Comparison of ENCODE assay signal across 9 mouse cellular contexts in genomic region chr10:81704531-81705301, GRCm38 (mm10). TPM values are rescaled to one million over a fixed set of nuclear protein-coding genes. Genes with fewer than 3 reads are reported as not detected.
DNase-seq lines count a peak whose midpoint lies in the region; ATAC-seq and TF ChIP-seq lines count a peak whose summit lies in the region.
"Not testable (repeated sequence)": the region's sequence is repeated elsewhere in the genome, so short reads cannot be mapped to it uniquely, and the experiment has no call there.
"Had no signal": no experiment of that assay in that cellular context is flagged by ENCODE, and none has a peak within 500 bp of the region (broad histone marks: within the 10 kb centered on the region; RNA-seq: fewer than 3 reads in every experiment).

Gene Zfp433 (plus strand): TSS chr10:81704825.

- not testable (repeated sequence) for H3K4me1 ChIP-seq in ES-Bruce4 (ENCODE audit: control insufficient read depth, insufficient read depth, low read length); heart, embryonic 11.5 days (ENCODE audit: control insufficient read depth, insufficient read depth, low read length); hindbrain, embryonic 15.5 days (replicated peaks); liver, embryonic 13.5 days (replicated peaks); midbrain, embryonic 11.5 days (ENCODE audit: control insufficient read depth, insufficient read depth, low read length); neural tube, embryonic 15.5 days

- not testable (repeated sequence) for H3K9me3 ChIP-seq in ES-Bruce4 (replicated peaks; ENCODE audit: control insufficient read depth, insufficient read depth, low read length, poor library complexity, severe bottlenecking); heart, embryonic 11.5 days (replicated peaks; ENCODE audit: control insufficient read depth, low read length); hindbrain, embryonic 15.5 days; liver, embryonic 13.5 days (replicated peaks); midbrain, embryonic 11.5 days (ENCODE audit: control insufficient read depth, low read length); neural tube, embryonic 15.5 days (replicated peaks)

- H3K4me3 ChIP-seq in ES-Bruce4 (ENCODE audit: low read depth, low read length); heart, embryonic 11.5 days (ENCODE audit: low read depth, low read length); hindbrain, embryonic 15.5 days; liver, embryonic 13.5 days (replicated peaks); midbrain, embryonic 11.5 days (ENCODE audit: low read depth, low read length); neural tube, embryonic 15.5 days (replicated peaks): not testable (repeated sequence)

- ATAC-seq in erythroblast, adult 5-6 weeks (replicated peaks; ENCODE audit: low FRiP score, poor library complexity, severe bottlenecking), result peak; percentile 99
- ATAC-seq in heart, embryonic 11.5 days (replicated peaks; ENCODE audit: insufficient number of reproducible peaks, low FRiP score, low TSS enrichment), result peak; percentile 100
- peak; percentile 100 for ATAC-seq in hindbrain, embryonic 15.5 days (ENCODE audit: low FRiP score, low read depth)
- ATAC-seq in liver, embryonic 13.5 days (ENCODE audit: low read depth), result peak; percentile 100
- peak; percentile 100 for ATAC-seq in midbrain, embryonic 11.5 days (ENCODE audit: low FRiP score)
- peak; percentile 100 for ATAC-seq in neural tube, embryonic 15.5 days (ENCODE audit: low FRiP score)

- DNase-seq in layer of hippocampus, postnatal 10 days (ENCODE audit: low spot score in 2 of 2); liver, embryonic 13.5 days; midbrain, embryonic 11.5 days (ENCODE audit: low spot score, missing footprints): not testable (repeated sequence)

- H3K9ac ChIP-seq in ES-Bruce4 (ENCODE audit: low read depth, poor library complexity, severe bottlenecking); heart, embryonic 11.5 days (ENCODE audit: low read depth, low read length); hindbrain, embryonic 15.5 days; liver, embryonic 13.5 days; midbrain, embryonic 11.5 days (ENCODE audit: low read length); neural tube, embryonic 15.5 days (replicated peaks): not testable (repeated sequence)

- H3K27ac ChIP-seq in ES-Bruce4 (ENCODE audit: insufficient read depth, low read length); heart, embryonic 11.5 days (ENCODE audit: low read depth, low read length); hindbrain, embryonic 15.5 days (replicated peaks); liver, embryonic 13.5 days; midbrain, embryonic 11.5 days (ENCODE audit: low read depth, low read length); neural tube, embryonic 15.5 days (replicated peaks): not testable (repeated sequence)

- H3K36me3 ChIP-seq in ES-Bruce4 (ENCODE audit: control insufficient read depth, insufficient read depth, low read length, poor library complexity, severe bottlenecking); heart, embryonic 11.5 days (ENCODE audit: control insufficient read depth, insufficient read depth, low read length); hindbrain, embryonic 15.5 days; liver, embryonic 13.5 days; midbrain, embryonic 11.5 days (ENCODE audit: control insufficient read depth, insufficient read depth, low read length); neural tube, embryonic 15.5 days: not testable (repeated sequence)

- not testable (repeated sequence) for H3K4me2 ChIP-seq in heart, embryonic 11.5 days; hindbrain, embryonic 15.5 days; liver, embryonic 13.5 days; midbrain, embryonic 11.5 days; neural tube, embryonic 15.5 days

- not testable (repeated sequence) for H3K27me3 ChIP-seq in ES-Bruce4 (ENCODE audit: control insufficient read depth, insufficient read depth, low read length, poor library complexity, severe bottlenecking); heart, embryonic 11.5 days (ENCODE audit: control insufficient read depth, insufficient read depth, low read length); hindbrain, embryonic 15.5 days; liver, embryonic 13.5 days; midbrain, embryonic 11.5 days (ENCODE audit: control insufficient read depth, insufficient read depth, low read length); neural tube, embryonic 15.5 days (replicated peaks)

- TF ChIP-seq EP300 in ES-Bruce4 (IDR thresholded peaks at IDR 0.05; ENCODE audit: insufficient read depth, low read depth, low read length), result not testable (repeated sequence)

- not testable (repeated sequence) for TF ChIP-seq CTCF in ES-Bruce4 (IDR thresholded peaks at IDR 0.05; ENCODE audit: low read depth, low read length)

- no CpG with 5 or more reads among the region's 46 CpGs for WGBS in heart, embryonic 11.5 days (ENCODE audit: insufficient replicate concordance)
- WGBS in hindbrain, embryonic 15.5 days, result no CpG with 5 or more reads among the region's 46 CpGs
- WGBS in liver, embryonic 13.5 days (ENCODE audit: insufficient replicate concordance), result no CpG with 5 or more reads among the region's 46 CpGs
- WGBS in midbrain, embryonic 11.5 days, result no CpG with 5 or more reads among the region's 46 CpGs
- no CpG with 5 or more reads among the region's 46 CpGs for WGBS in neural tube, embryonic 15.5 days

- TF ChIP-seq POLR2A in ES-Bruce4 (IDR thresholded peaks at IDR 0.05; ENCODE audit: insufficient read depth, low read length), result not testable (repeated sequence)

RNA-seq across cellular contexts. Expression of gene Zfp433, which starts in this region (rescaled TPM):
- polyA plus RNA-seq in ES-Bruce4 (2011; ENCODE audit: insufficient read depth, insufficient read length, low read depth, missing spikeins), result 14.0 and 17.8 TPM in 2 replicates
- total RNA-seq in erythroblast, adult 5-6 weeks (2015; ENCODE audit: low replicate concordance), result 6.3 TPM in 1 of 2 replicates, not detected in the other
- total RNA-seq in erythroblast, adult 5-6 weeks (2017; ENCODE audit: low replicate concordance), result 1.2 and 5.4 TPM in 2 replicates
- polyA plus RNA-seq in heart, embryonic 11.5 days (2014; fragmentation: Nextera tagmentation; extraction: Ambion mirVana), result 8.0 and 13.2 TPM in 2 replicates
- polyA plus RNA-seq in hindbrain, embryonic 15.5 days (2015; fragmentation: Nextera tagmentation; extraction: Ambion mirVana), result 13.9 and 16.2 TPM in 2 replicates
- 10 to 100 TPM; 11.3 to 12.4 TPM for total RNA-seq in layer of hippocampus, postnatal 10 days (2021)
- polyA plus RNA-seq in liver, embryonic 13.5 days (2015; fragmentation: Nextera tagmentation; extraction: Ambion mirVana), result 4.8 and 5.7 TPM in 2 replicates
- 19.7 and 22.9 TPM in 2 replicates for polyA plus RNA-seq in midbrain, embryonic 11.5 days (2014; fragmentation: Nextera tagmentation; extraction: Ambion mirVana)
- 16.2 and 16.4 TPM in 2 replicates for polyA plus RNA-seq in neural tube, embryonic 15.5 days (2015; fragmentation: Nextera tagmentation; extraction: Ambion mirVana)
- polyA plus RNA-seq: erythroblast, embryonic 14.5 days had no signal
